Mouse (Mus musculus) urinary bladder, postnatal 14 days (tissue): ENCODE data around the gene Rabl3.

Experiments used
- DNase-seq: peaks from one replicate; pipeline ENCODE4 v3.0.0; 2021; ENCODE audit warnings: low spot score

Rabl3 gene

GRCm38 (mm10) chr16:37597412-37597811 is 57.7 kb downstream of the Rabl3 start:
- DNase-seq, result no peak

GRCm38 (mm10) chr16:37598463-37598862 is 58.8 kb downstream of the Rabl3 start:
- no peak for DNase-seq

DNA sequence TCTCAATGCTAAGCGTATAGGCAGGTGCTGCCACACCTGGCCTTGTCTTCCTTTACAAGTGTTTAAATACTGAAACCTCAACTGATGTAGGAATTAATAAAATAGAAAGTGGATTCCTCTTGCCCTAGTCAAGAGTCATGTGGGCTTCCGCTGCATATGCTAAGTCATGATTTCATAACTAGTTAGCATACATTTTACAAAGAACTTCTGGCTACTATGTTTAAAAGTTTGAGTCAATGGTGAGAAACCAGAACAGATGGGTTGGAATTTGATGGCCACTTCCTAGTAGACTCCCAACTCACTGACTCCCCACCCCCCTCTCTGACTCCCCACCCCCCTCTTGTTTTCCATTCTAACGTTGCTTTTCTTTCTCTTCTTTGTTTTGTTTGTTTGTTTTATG is 59.6 kb downstream of the Rabl3 start:
- no peak for DNase-seq

GRCm38 (mm10) chr16:37603431-37603830 is 63.7 kb downstream of the Rabl3 start:
- no peak for DNase-seq

- no peak for DNase-seq
Observed at GRCm38 (mm10) chr16:37604243-37604642, 64.6 kb downstream of the Rabl3 start.

- no peak for DNase-seq
Observed at GRCm38 (mm10) chr16:37610333-37610732, 70.6 kb downstream of the Rabl3 start.

- no peak for DNase-seq
Observed at GRCm38 (mm10) chr16:37611072-37611471, 71.4 kb downstream of the Rabl3 start.

GRCm38 (mm10) chr16:37612013-37612412 is 72.3 kb downstream of the Rabl3 start:
- DNase-seq, result no peak

- no peak for DNase-seq
Observed at GRCm38 (mm10) chr16:37614540-37614939, 74.9 kb downstream of the Rabl3 start.

GRCm38 (mm10) chr16:37615429-37615828 is 75.7 kb downstream of the Rabl3 start:
- no peak for DNase-seq

DNA sequence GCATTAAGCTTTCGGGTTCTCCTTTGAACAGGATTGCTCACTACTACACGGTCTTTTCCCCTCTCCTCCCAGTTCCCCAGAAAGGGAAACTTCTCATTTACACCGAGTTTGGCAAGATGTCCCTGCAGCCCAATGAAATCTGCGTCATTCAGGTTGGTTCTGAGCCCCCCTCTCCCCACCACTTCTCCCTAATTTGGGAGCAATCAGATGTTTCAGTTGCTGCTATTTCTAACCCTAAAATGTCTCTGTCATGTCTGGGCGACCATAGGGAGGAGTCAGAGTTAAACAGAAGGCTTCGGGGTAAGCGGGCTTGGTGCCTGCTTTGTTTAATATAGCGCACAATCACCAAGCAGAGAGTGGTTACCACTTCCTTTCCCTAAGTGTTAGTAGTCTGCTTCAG is 76.4 kb downstream of the Rabl3 start:
- no peak for DNase-seq

GRCm38 (mm10) chr16:37617695-37618094 is 78.0 kb downstream of the Rabl3 start:
- DNase-seq, result no peak
